Mouse (Mus musculus) stomach, postnatal 0 days (tissue): ENCODE data around the gene Plxnb2.

ENCODE experiments used
- CTCF ChIP-seq: IDR thresholded peaks from 2 replicates; pipeline ENCODE4 v1.5.1; 2016; ENCODE audit warnings: antibody characterized with exemption, low read depth, mild to moderate bottlenecking, moderate library complexity
- EP300 ChIP-seq: optimal IDR thresholded peaks from 2 replicates; pipeline ENCODE3; 2016; ENCODE audit warnings: antibody characterized with exemption

GRCm38 (mm10) chr15:89215611-89216233, 35.1 kb upstream of the Plxnb2 start:
- no peak for TF ChIP-seq CTCF
- no peak for TF ChIP-seq EP300
